Mouse (Mus musculus): Measurements from ENCODE around the gene Rps25.

The Rps25 gene

DNA sequence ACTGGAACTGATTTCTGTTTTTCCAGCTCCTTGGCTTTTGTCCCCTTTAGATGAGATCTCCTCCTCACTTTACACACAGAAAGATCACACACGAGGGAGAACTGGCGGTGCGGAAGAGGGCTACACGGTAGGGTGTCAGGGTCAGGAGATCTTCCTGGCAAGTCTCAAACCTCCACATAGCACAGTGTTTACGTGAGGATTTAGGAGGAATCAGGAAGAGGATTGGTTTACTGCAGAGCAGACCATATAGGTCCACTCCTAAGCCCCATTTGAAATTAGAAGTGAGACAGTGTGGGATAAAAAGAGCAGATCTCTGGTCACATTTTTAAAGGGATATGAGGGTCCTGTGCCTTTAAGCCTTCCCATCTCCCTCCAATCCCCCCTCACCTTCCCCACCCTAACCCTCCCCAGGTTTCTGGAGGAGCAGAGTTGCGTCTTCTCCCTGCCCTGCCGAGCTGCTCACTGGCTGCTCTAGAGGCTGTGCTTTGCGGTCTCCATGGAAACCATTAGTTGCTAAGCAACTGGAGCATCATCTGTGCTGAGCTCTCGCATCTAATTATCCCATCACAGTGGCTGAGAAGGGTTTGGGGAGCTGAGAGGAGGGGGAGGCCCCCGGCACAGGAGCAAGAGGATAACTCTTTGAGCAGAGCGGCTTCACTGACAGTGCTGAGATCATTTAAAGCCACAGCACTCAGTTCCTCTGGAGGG is 50.2 kb downstream of the Rps25 start:
- no peak for DNase-seq (ENCODE audit: low spot score)
